Mouse (Mus musculus): ENCODE data around the gene Gpbp1l1.
A peak's percentile ranks its signal among the peaks of the same experiment; 100 is the strongest.

Gpbp1l1 gene

GRCm38 (mm10) chr4:116557306-116558121 is at the start of gene Gpbp1l1:
Gpbp1l1 (plus strand) TSS chr4:116557658.
- ATAC-seq (ENCODE audit: low TSS enrichment), result peak; percentile 85

- no peak for ATAC-seq (ENCODE audit: low TSS enrichment)
These were observed 26.3 kb upstream of the Gpbp1l1 start for GRCm38 (mm10) chr4:116531109-116531508.

DNA sequence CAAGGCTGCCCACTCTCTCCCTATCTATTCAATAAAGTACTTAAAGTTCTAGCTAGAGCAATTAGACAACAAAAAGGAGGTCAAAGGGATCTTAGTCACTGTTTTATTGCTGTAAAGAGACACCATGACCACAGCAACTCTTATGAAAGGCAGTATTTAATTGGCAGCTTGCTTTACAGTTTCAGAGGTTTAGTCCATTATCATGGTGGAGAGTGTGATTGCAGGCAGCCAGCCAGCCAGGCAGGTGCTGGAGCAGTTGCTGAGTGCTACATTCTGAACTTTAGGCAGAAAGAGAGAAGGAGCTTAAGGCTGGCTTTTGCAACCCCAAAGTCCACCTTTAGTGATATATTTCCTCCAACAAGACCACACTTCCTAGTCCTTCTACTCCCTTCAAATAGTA is 21.1 kb upstream of the Gpbp1l1 start:
- no peak for ATAC-seq (ENCODE audit: low TSS enrichment)

GRCm38 (mm10) chr4:116537737-116538136 is 19.7 kb upstream of the Gpbp1l1 start:
- ATAC-seq (ENCODE audit: low TSS enrichment), result no peak

- ATAC-seq (ENCODE audit: low TSS enrichment), result no peak
These were observed 7.0 kb upstream of the Gpbp1l1 start for GRCm38 (mm10) chr4:116550432-116550831.

- no peak for ATAC-seq (ENCODE audit: low TSS enrichment)
These were observed 4.4 kb upstream of the Gpbp1l1 start for GRCm38 (mm10) chr4:116553035-116553434.

DNA sequence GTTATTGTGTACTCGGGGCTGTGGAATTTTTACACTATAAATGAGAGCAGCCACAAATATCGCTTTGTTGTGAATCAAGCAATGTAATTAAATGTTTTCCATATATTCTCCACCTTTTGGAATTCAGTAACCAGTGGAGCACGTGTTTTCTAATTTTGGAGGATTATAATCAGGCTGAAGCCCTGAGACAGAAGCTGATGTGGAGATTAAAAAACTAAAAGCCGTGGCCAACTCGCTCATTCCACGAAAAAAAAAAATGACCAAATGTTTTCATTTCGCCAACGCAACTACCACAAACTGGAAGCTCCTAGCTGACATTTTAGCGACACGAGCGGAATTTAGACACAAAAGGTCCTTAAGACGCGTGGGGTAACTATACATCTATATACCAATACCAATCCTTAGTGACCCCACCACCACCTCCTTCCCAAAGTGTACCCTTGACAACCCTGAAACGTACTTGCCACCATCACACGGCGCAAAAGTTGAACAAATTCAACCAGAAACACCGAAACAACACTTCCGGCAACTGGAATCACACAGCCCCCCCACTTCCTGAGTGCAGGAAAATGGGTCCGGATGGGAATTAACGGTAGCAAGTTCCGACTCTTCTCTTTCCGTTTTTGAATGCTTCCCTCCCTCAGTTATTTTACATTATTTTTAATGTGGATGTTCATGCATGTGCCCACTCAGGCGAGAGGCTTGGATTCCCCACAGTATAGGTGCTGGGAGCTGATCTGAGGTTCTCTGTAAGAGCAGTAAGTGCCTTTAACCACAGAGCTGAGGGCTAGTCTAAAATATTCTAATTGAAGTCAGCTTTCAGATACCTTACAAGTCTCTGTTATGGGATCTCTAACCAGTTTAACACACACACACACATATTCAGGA is 1.8 kb upstream of the Gpbp1l1 start, which contains the start of gene Tmem69:
TSS of gene Tmem69 (minus strand) at position 524 of the 888 bp plus-strand sequence.
- ATAC-seq (ENCODE audit: low TSS enrichment), result peak; percentile 21; the same call in 1 of the 2 replicates

- ATAC-seq (ENCODE audit: low TSS enrichment), result peak; percentile 91
These were observed 725 bp upstream of the Gpbp1l1 start for GRCm38 (mm10) chr4:116556561-116557305.

DNA sequence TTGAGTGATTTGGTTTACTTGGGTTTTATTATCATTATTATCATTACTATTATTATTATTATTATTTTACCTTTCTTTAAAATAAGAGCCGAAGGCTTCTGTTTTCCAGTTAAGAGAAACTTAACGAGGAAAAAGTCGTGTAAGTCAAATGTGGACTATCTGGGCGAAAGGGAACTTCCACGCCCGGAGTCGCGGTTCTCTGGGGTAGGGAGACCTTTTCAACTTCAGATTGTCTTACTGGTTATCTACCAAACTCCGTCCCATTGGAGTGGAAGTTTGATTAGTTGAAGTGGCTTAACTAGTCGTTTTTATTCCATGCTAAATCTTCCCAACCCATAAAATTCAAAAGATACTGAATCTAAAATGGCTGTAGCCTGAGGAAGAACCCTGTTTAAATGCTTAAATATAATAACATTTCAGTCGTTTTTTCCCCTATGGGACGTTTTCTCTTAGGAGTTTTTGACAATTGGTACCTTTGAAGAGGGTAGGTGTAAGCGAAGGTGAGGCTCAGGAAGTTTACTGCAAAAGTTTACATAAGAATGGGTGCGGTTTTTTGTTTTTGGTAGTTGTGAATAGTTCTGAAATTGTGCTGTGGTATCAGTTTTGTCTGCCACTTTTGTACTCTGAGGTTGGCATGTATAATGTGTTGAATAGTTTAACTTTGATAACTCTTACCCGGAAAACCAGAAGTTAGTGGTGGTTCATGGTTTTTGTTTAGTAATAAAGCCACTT is 859 bp downstream of the Gpbp1l1 start:
- no peak for ATAC-seq (ENCODE audit: low TSS enrichment)

DNA sequence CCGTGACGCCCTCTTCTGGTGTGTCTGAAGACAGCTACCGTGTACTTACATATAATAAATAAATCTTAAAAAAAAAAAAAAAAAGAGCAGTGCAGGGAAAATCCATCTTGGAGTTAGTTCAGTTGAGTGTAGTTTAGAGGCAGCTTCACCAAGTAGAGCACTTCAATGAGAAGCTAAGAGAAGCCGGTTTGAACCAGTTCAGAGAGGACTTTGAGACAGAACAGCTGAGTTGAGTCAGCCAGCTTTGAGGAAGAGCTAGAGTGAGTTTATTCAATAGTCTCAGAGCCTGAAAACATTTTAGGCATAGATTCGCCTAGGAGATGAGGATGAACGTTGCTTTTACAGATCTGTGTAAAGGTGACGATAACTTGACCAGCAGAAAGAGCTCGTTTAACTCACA is 38.3 kb downstream of the Gpbp1l1 start:
- ATAC-seq (ENCODE audit: low TSS enrichment), result no peak

DNA sequence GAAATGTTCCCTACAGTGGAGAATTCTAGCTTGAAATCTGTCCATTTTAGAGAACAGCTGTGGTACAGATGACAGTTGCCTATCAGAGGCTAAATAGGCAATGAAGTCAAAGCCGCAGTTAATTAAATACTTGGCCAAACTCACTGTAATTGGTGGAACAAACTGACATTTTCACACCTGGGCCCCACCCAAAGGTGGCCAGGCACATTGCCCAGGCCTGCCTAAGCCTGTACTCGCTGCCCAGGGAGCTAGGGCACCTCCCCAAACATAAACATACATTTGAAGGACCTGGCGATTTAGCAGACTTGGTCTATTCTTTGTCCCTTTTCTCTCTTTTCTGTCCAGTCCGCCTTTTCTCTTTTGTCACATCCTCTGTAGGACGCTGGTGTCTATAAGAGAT is 38.9 kb downstream of the Gpbp1l1 start, which contains the start of gene Ccdc17:
TSS of gene Ccdc17 (plus strand) at position 276 of the 400 bp plus-strand sequence.
- no peak for ATAC-seq (ENCODE audit: low TSS enrichment)

DNA sequence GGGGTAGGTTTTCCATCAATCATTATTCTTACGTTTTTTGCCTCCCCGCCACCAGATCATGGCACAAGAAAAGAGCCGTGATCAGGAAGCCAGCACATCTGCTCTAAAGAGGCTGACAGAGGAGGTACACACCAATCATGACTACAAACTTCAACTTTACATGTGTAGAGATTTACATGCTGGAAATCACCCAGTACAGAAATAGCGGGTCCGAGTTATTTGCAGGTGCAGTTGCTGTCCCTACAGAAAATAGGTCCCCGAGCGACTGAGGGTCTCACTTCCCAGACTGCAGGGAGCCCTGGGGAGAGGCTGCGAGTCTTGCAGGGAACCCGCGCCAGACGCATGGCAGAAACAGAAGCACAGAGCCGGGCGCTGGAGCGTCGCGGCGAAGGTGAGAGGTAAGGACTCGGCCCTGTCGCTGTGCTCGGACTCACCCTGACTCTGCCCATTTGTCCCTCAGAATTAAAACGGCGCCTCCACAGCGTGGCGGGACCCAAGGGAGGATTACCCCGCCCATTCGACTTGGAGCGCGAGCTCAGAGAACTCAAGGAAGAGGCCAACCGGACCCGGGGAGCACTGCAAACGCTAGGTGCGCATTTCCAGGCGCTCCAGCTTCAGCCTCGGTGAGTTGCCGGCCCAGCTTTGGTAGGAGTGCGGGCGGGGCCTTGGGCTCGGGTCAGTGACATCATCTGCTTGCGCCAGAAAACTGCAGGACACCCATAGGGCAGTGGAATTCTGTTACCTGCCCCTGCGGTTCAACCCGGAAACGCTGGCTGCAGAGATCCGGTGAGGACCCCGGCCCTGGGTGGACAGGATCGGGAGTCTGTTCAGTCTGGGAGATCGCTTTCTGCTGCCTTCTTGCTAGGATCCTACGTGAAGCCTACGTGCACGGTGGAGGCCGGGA is 39.8 kb downstream of the Gpbp1l1 start:
- ATAC-seq (ENCODE audit: low TSS enrichment), result peak; percentile 89

GRCm38 (mm10) chr4:116612621-116613020 is 55.2 kb downstream of the Gpbp1l1 start:
- no peak for ATAC-seq (ENCODE audit: low TSS enrichment)

DNA sequence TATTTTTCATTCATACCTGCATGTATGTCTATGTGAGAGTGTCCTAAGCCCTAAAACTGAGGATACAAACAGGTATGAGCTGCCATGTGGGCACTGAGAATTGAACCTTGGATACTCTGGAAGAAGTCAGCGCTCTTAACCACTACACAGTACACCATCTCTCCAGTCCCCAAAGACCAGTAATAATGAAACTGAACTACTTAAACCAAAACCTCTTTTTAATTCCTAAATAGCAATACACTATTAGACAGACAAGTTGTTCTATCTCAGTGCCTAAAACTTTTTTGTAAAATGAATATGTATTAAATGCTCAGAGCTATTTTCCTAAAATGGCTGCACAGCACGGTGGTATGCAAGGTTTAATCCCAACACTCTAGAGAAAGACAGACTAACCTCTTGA is 57.8 kb downstream of the Gpbp1l1 start:
- no peak for ATAC-seq (ENCODE audit: low TSS enrichment)

- ATAC-seq (ENCODE audit: low TSS enrichment), result no peak
These were observed 67.4 kb downstream of the Gpbp1l1 start for GRCm38 (mm10) chr4:116624831-116625230.

DNA sequence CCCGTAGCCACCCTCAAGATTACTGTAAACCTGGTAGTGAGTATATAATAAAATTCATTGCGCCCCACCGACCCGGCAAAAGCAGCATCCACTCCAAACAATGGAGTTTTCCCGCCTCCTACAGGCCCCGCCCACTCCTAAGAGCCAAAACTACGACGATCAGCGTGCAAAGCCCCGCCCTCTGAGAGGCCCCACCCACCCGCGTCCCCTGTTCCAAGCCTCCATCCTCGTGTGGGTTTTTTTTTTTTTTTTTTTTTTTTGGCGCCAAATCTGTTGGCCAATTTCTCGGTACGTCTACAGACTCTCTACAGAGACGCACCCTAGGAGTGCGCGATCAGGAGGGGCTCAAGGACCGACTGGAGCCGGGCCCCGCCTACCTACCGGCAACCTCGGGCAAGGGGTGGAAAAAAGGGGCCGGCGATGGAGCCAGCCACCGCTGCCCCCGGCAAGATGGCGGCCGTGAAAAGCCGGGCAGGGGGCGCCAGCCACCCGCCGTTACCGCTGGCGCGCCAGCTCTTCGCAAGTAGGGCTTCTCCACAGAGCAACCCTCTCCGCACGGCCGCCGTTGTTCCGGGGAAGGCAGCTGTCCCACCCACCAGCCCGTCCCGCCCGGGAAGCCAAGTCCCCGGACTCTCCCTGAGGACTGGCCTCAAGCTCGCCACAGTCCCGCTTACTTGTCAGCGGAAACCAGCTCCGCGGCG is 69.3 kb downstream of the Gpbp1l1 start:
- ATAC-seq (ENCODE audit: low TSS enrichment), result peak; percentile 60

GRCm38 (mm10) chr4:116627359-116627716 is 69.9 kb downstream of the Gpbp1l1 start:
- peak; percentile 90 for ATAC-seq (ENCODE audit: low TSS enrichment)

DNA sequence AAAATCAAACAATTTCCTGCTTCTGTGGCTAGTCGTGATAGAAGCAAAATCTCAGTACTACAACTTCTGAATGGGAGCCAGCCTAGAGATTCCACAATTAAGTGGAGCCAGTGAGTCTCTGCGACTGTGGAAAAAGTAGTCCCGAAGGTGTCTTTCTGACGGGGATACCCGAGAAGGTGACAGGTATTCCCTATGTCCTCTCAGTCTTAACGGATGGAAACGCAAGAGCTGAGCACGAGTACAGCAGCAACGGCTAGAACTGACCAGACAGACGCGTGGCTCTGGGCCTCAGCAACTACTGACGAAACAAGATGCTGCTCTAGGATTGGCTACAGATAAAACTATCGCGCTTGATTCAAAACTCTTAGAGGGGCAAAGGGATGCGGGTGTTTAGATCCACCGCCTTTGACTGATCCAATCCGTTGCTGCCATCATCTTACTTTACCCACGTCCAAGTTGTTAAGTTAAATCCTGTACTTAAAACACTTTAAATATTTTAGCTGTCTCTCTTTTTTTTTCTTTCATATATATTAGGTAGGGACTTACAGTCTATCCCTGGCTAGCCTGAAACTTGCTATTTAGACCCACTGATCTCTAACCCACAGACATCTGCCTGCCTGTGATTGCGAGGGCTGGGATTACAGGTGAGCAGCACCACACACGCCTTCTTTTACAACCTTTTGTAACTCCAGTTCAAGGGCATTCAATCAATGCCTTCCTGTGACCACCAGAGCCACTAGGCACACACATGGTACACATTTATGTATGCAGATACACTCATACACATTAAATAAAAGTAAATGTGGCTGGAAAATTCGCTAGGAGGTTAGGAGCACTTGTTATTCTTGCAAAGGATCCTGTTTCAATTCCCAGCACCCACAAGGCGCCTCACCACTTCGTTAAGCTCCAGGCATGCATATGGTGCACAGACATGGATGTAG is 70.5 kb downstream of the Gpbp1l1 start, which contains the start of gene Nasp:
TSS of gene Nasp (minus strand) at position 220 of the 941 bp plus-strand sequence.
- ATAC-seq (ENCODE audit: low TSS enrichment), result peak; percentile 94

Measured in frontal cortex, adult (tissue).